Mouse (Mus musculus): Measurements from ENCODE around the gene Rcn3. TPM values are rescaled to one million over a fixed set of nuclear protein-coding genes. Genes with fewer than 3 reads are reported as not detected.

The Rcn3 gene
- polyA plus RNA-seq, 1 experiment = 123 TPM

- no peak overlapping the region for H3K4me2 ChIP-seq (ENCODE audit: low read depth)
- H3K79me2 ChIP-seq (ENCODE audit: control insufficient read depth, insufficient read depth) = peaks cover 13% of the 10 kb centered on the region
These were observed 44.5 kb downstream of the Rcn3 start for GRCm38 (mm10) chr7:45047491-45047890.

GRCm38 (mm10) chr7:45046853-45047350, 45.1 kb downstream of the Rcn3 start:
- Histone ChIP-seq H3K79me2 (ENCODE audit: control insufficient read depth, insufficient read depth) (peaks cover 9% of the 10 kb centered on the region), H3K4me3 (no peak overlapping the region), H3K4me2 (ENCODE audit: low read depth) (no peak overlapping the region), H3ac (ENCODE audit: control insufficient read depth, insufficient read length) (no peak overlapping the region), H3K36me3 (ENCODE audit: control insufficient read depth, insufficient read depth) (peaks cover 9% of the 10 kb centered on the region), H3K27me3 (ENCODE audit: control insufficient read depth, insufficient read depth, insufficient read length) (no peaks in the 10 kb centered on the region)
- TF ChIP-seq CEBPB (IDR thresholded peaks at IDR 0.05; ENCODE audit: insufficient read depth, poor library complexity, severe bottlenecking) = no peak
- no peak for TF ChIP-seq POLR2A (IDR thresholded peaks at IDR 0.05; ENCODE audit: insufficient read length, low read depth)
- no peak for TF ChIP-seq SRF (IDR thresholded peaks at IDR 0.05; ENCODE audit: control insufficient read depth, insufficient read length, low read depth)
- no peak for TF ChIP-seq REST (IDR thresholded peaks at IDR 0.05; ENCODE audit: insufficient read depth, insufficient read length)
- TF ChIP-seq TCF12 (IDR thresholded peaks at IDR 0.05; ENCODE audit: insufficient read depth, poor library complexity, severe bottlenecking) = no peak
- TF ChIP-seq MYOG (IDR thresholded peaks at IDR 0.05; ENCODE audit: control insufficient read depth in 1 of 3, insufficient read depth in 1 of 3, insufficient read length in 2 of 3, low read depth in 2 of 3) = no peak
- no peak for TF ChIP-seq POLR2AphosphoS2 (IDR thresholded peaks at IDR 0.05; ENCODE audit: insufficient read length, low read depth)
- TF ChIP-seq MYOD1 (IDR thresholded peaks at IDR 0.05; ENCODE audit: control insufficient read depth in 1 of 3, insufficient read length in 2 of 3, low read depth in 2 of 3) = no peak

More at GRCm38 (mm10) chr7:45047491-45047890, 44.5 kb downstream of the Rcn3 start:
- H3ac ChIP-seq (ENCODE audit: control insufficient read depth, insufficient read length) = no peak overlapping the region
- no peaks in the 10 kb centered on the region for H3K27me3 ChIP-seq (ENCODE audit: control insufficient read depth, insufficient read depth, insufficient read length)
- H3K4me3 ChIP-seq = no peak overlapping the region
- peaks cover 9% of the 10 kb centered on the region for H3K36me3 ChIP-seq (ENCODE audit: control insufficient read depth, insufficient read depth)
- TF ChIP-seq MAX (IDR thresholded peaks at IDR 0.05; ENCODE audit: low read depth) (no peak), REST (IDR thresholded peaks at IDR 0.05; ENCODE audit: insufficient read depth, insufficient read length) (no peak), MYOG (IDR thresholded peaks at IDR 0.05; ENCODE audit: control insufficient read depth in 1 of 3, insufficient read depth in 1 of 3, insufficient read length in 2 of 3, low read depth in 2 of 3) (no peak), TCF3 (IDR thresholded peaks at IDR 0.05; ENCODE audit: insufficient read length, low read depth) (no peak), CEBPB (IDR thresholded peaks at IDR 0.05; ENCODE audit: insufficient read depth, poor library complexity, severe bottlenecking) (no peak), MYOD1 (IDR thresholded peaks at IDR 0.05; ENCODE audit: control insufficient read depth in 1 of 3, insufficient read length in 2 of 3, low read depth in 2 of 3) (no peak), POLR2A (IDR thresholded peaks at IDR 0.05; ENCODE audit: insufficient read length, low read depth) (no peak), E2F4 (IDR thresholded peaks at IDR 0.05; ENCODE audit: insufficient read depth) (no peak), POLR2AphosphoS2 (IDR thresholded peaks at IDR 0.05; ENCODE audit: insufficient read length, low read depth) (no peak), TCF12 (IDR thresholded peaks at IDR 0.05; ENCODE audit: insufficient read depth, poor library complexity, severe bottlenecking) (no peak), SRF (IDR thresholded peaks at IDR 0.05; ENCODE audit: control insufficient read depth, insufficient read length, low read depth) (no peak), USF1 (IDR thresholded peaks at IDR 0.05; ENCODE audit: low read depth) (no peak)

- no peaks in the 10 kb centered on the region for H3K79me2 ChIP-seq (ENCODE audit: control insufficient read depth, insufficient read depth)
- H3K4me2 ChIP-seq (ENCODE audit: low read depth) = no peak overlapping the region
- peaks cover 14% of the 10 kb centered on the region for H3K36me3 ChIP-seq (ENCODE audit: control insufficient read depth, insufficient read depth)
- H3ac ChIP-seq (ENCODE audit: control insufficient read depth, insufficient read length) = no peak overlapping the region
- TF ChIP-seq TCF12 (IDR thresholded peaks at IDR 0.05; ENCODE audit: insufficient read depth, poor library complexity, severe bottlenecking) = no peak
- TF ChIP-seq REST (IDR thresholded peaks at IDR 0.05; ENCODE audit: insufficient read depth, insufficient read length) = no peak
- TF ChIP-seq POLR2A (IDR thresholded peaks at IDR 0.05; ENCODE audit: insufficient read length, low read depth) = no peak
- no peaks in the 10 kb centered on the region for H3K27me3 ChIP-seq (ENCODE audit: control insufficient read depth, insufficient read depth, insufficient read length)
- H3K4me3 ChIP-seq = no peak overlapping the region
These were observed 46.3 kb downstream of the Rcn3 start for GRCm38 (mm10) chr7:45045741-45046140.

GRCm38 (mm10) chr7:45043307-45043706, 48.7 kb downstream of the Rcn3 start:
- TF ChIP-seq TCF12 (IDR thresholded peaks at IDR 0.05; ENCODE audit: insufficient read depth, poor library complexity, severe bottlenecking) (no peak), USF1 (IDR thresholded peaks at IDR 0.05; ENCODE audit: low read depth) (no peak), SRF (IDR thresholded peaks at IDR 0.05; ENCODE audit: control insufficient read depth, insufficient read length, low read depth) (no peak), TCF3 (IDR thresholded peaks at IDR 0.05; ENCODE audit: insufficient read length, low read depth) (no peak), REST (IDR thresholded peaks at IDR 0.05; ENCODE audit: insufficient read depth, insufficient read length) (no peak), MYOD1 (IDR thresholded peaks at IDR 0.05; ENCODE audit: control insufficient read depth in 1 of 3, insufficient read length in 2 of 3, low read depth in 2 of 3) (no peak), E2F4 (IDR thresholded peaks at IDR 0.05; ENCODE audit: insufficient read depth) (no peak), POLR2A (IDR thresholded peaks at IDR 0.05; ENCODE audit: insufficient read length, low read depth) (no peak), POLR2AphosphoS2 (IDR thresholded peaks at IDR 0.05; ENCODE audit: insufficient read length, low read depth) (no peak), MAX (IDR thresholded peaks at IDR 0.05; ENCODE audit: low read depth) (no peak), CEBPB (IDR thresholded peaks at IDR 0.05; ENCODE audit: insufficient read depth, poor library complexity, severe bottlenecking) (no peak)
- Histone ChIP-seq H3K36me3 (ENCODE audit: control insufficient read depth, insufficient read depth) (peaks cover 14% of the 10 kb centered on the region), H3K27me3 (ENCODE audit: control insufficient read depth, insufficient read depth, insufficient read length) (no peaks in the 10 kb centered on the region), H3K4me2 (ENCODE audit: low read depth) (no peak overlapping the region), H3K79me2 (ENCODE audit: control insufficient read depth, insufficient read depth) (peaks cover 4% of the 10 kb centered on the region), H3ac (ENCODE audit: control insufficient read depth, insufficient read length) (no peak overlapping the region), H3K4me3 (no peak overlapping the region)

GRCm38 (mm10) chr7:45040851-45041250, 51.2 kb downstream of the Rcn3 start:
- peaks cover 4% of the 10 kb centered on the region for H3K79me2 ChIP-seq (ENCODE audit: control insufficient read depth, insufficient read depth)
- H3K36me3 ChIP-seq (ENCODE audit: control insufficient read depth, insufficient read depth) = peaks cover 23% of the 10 kb centered on the region
- no peak overlapping the region for H3K4me2 ChIP-seq (ENCODE audit: low read depth)
- no peak for TF ChIP-seq USF1 (IDR thresholded peaks at IDR 0.05; ENCODE audit: low read depth)
- TF ChIP-seq E2F4 (IDR thresholded peaks at IDR 0.05; ENCODE audit: insufficient read depth) = no peak
- TF ChIP-seq MYOD1 (IDR thresholded peaks at IDR 0.05; ENCODE audit: control insufficient read depth in 1 of 3, insufficient read length in 2 of 3, low read depth in 2 of 3) = peak in 1 of 3 experiments; percentile 32
- peak in 1 of 3 experiments; percentile 72 for TF ChIP-seq MYOG (IDR thresholded peaks at IDR 0.05; ENCODE audit: control insufficient read depth in 1 of 3, insufficient read depth in 1 of 3, insufficient read length in 2 of 3, low read depth in 2 of 3)
- H3K4me3 ChIP-seq = no peak overlapping the region
- H3ac ChIP-seq (ENCODE audit: control insufficient read depth, insufficient read length) = no peak overlapping the region
- H3K27me3 ChIP-seq (ENCODE audit: control insufficient read depth, insufficient read depth, insufficient read length) = no peaks in the 10 kb centered on the region

All from myocyte (in vitro differentiated cells).